Mouse (Mus musculus) adipocyte (in vitro differentiated cells): ENCODE measurements around the gene Atg4c.

Experiments used
- DNase-seq: peaks from one replicate; pipeline ENCODE4 v3.0.0-alpha.2; 2016; ENCODE audit warnings: low spot score

The Atg4c gene

DNA sequence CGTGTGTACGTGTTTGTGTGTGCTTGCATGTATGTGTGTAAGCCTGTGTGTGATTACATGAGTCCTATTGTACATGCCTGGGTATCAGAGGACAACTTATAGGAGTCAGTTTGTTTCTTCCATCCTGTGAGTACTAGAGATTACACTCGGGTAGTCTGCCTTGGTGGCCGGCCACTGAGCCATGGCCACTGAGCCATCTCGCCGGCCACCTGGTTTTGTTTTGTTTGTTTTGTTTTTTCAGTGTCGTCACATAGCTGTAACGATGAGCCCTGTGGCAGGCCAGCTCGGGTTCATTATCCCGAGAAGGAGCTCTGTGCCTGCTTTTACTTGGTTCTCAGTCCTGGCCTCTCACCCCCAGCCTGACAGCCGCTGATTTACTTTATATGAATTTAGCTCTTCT is 69.9 kb downstream of the Atg4c start:
- no peak for DNase-seq

DNA sequence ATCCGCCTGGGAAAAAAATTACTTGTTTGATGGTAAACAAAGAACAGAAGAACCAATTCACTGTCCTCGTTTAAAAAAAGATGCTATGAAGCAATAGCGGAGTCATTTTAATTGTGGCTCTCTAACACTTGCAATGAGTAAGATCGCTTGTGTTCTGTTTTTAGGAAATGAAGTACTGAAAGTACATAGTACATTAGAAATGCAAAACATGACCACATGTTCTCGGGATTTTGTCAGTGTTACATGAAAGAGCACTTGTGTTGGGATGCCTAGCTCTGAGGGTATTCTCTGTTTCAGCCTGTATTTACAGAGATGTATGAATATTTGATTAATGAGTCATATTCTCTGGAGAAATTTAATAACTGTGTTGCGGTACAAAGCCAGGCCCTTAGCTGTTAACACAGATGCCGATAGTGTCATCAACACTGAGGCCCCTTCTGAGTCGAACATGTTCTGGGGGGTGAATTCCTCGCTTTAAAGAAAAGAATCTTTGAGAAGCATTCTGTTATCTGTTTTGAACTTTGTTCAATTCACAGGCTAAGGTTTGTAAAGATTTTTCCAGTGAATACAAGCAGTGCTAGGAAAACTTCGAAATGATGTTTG is 73.2 kb downstream of the Atg4c start:
- DNase-seq: no peak

DNA sequence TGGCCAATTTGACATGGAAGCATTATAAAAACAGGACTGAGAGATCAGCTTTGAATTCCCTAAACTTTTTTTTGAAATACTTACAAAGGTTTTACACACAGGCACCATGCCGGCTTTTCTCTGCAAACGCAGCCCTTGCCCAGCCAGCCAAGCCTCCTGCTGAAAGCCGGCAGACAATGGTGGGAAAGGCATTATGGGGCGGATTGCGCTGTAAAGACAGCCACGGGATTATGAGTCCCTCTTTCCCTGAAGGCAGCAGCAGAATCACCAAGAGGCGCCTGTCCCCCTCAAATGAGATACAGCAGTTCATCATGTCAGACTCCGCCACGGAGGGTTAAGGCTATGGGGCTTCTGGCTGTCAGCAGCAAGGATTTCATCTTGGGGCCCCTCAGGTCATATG is 79.1 kb downstream of the Atg4c start:
- no peak for DNase-seq

DNA sequence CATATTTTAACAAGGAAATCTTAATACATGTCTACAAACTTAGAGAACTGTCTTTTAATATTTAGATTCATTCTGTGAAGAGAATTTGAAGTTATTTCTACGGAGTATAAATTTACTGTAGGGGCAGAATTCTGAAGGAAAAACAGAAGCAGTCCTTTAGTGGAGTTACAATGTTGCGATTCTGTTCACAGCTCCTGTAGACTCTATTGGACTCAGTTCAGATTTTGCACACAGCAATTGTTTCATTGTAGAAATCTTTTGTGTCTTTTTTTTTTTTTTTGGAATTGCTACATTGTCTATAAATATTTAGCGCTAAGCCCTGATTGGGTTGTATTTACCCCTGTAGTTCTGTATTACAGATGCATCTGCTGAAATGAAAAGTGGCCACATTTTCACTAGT is 79.7 kb downstream of the Atg4c start:
- DNase-seq: no peak

DNA sequence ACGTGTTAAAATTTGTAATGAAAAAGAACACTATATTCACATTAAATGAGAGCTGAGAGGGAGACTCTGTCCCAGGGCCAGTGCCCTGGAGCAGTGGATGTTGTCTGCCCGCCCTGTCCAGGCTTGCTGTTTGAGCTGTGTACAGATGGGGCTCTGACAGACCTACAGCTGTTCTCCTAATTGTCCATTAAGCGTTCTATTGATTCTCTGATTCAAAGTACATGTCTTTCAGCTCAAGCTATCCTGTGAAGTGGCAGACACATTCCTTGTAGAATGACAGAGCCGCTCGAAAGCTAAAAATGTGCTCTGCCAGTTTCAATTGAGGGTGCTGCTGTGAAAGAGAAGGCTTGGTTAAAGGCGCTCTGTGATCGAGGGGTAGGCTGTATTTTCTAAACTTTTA is 80.2 kb downstream of the Atg4c start:
- DNase-seq: no peak

DNA sequence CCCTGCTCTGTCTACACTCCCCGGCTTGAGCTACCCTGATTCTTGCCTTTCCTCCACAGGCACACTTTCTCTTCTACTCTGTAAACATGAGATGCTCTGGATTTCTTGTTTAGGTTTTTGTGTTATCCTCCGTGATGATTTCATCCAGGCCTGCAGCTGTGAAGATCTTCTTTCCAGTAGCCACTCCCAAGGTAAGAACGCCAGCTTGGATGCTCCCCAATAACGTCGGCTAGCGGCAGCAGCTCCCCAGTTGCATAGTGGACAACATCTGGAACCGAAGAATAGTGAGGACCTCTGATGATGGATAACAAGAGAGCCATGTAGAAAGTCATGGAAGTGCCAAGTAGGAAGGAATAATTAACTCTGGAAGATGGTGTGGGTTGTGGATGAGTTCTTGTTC is 85.1 kb downstream of the Atg4c start:
- no peak for DNase-seq

DNA sequence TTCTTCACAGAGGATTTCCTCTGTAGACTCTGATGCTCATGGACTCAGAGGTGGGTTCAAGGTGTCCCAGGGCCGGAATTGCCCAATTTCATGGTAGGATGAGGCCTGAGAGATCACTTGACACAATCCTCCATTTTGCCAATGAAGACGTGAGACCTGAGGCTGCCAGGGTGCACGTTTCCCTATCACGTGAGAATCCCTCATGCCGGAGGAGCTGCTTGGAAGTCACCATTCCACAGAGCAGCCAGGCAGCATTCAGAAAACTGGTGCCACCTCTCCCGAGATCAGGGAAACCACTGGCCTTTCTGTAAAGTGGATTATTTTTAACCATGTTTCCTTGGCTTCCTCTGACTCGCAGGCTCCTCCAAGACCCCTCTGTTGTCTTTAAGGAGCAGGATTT is 88.0 kb downstream of the Atg4c start:
- no peak for DNase-seq

DNA sequence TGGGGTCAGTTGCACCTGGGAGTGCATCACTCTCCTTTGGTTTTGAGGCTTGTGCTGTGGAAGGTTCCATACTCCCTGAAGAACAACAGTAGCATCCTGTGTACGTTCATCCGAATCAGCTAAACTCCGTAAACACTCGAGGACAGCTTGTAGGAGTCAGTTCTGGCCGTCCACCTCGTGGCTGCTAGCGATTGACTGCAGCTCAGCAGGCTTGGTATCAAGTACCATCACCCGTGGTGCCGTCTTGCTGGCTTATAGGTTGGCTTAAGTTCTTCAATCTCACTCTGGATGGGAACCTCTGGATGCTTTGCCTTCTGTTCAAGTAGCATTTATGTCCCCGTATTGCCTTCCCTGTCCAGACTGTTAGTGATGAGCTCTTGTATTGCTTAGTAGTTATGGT is 95.6 kb downstream of the Atg4c start:
- no peak for DNase-seq

DNA sequence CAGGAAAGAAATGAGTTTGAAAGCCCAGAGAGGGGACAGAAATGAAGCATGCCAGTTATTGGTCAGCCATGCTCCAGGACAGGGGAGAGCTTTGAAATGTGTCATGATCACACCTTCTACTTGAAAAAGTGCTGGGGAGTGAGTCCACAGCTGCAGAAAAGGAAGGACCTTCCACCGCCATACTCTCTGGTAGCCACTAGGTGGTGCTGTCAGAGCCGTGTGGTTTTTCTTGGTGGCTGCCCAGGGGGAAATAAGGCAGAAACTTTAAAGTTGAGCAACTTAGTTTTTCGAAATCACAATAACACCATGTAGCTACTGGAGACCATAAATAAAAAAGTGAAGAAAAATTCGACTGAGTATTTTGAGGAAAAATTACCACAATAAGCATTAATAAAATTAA is 104.9 kb downstream of the Atg4c start:
- DNase-seq: peak; percentile 55

DNA sequence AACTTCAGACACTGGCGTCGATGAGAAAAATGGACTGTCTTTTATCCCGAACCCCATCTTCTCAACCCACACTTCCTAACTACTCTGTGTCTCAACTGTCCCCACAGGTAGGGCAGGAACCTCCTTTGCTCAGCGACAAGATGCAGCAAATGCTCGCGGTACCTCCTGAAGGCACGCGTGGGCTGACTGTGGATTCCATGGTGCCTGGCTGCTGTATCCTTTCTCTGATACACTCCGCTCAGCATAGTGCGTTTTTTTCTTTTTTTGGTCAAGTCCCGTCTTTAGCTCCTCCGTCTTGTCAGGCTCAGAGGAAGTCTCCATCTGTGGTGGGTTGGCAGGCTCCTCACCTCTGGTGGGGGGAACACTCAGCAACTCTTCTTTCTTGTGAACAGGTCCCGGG is 111.1 kb downstream of the Atg4c start:
- no peak for DNase-seq
